ENCODE assay signal across 19 mouse cellular contexts in genomic region chr16:34089528-34090095, GRCm38 (mm10).
DNase-seq lines count a peak whose midpoint lies in the region; ATAC-seq lines count a peak whose summit lies in the region.
"Had no signal": no experiment of that assay in that cellular context is flagged by ENCODE, and none has a peak within 500 bp of the region (broad histone marks: within the 10 kb centered on the region; RNA-seq: fewer than 3 reads in every experiment).

No protein-coding gene starts in this region.

- H3K9me3 ChIP-seq in heart, embryonic 12.5 days (replicated peaks) = no peaks in the 10 kb centered on the region
- H3K9me3 ChIP-seq in midbrain, embryonic 15.5 days = no peaks in the 10 kb centered on the region
- no peaks in the 10 kb centered on the region for H3K9me3 ChIP-seq in midbrain, embryonic 13.5 days
- H3K9me3 ChIP-seq in hindbrain, embryonic 13.5 days = no peaks in the 10 kb centered on the region
- no peaks in the 10 kb centered on the region for H3K9me3 ChIP-seq in neural tube, embryonic 15.5 days (replicated peaks)
- H3K9me3 ChIP-seq: embryonic facial prominence, embryonic 13.5 days; limb, embryonic 15.5 days had no signal

- peaks cover 6% of the 10 kb centered on the region; the same call in 1 of the 2 replicates for H3K36me3 ChIP-seq in heart, embryonic 12.5 days
- H3K36me3 ChIP-seq in midbrain, embryonic 15.5 days (replicated peaks) = no peaks in the 10 kb centered on the region
- peaks cover 11% of the 10 kb centered on the region for H3K36me3 ChIP-seq in midbrain, embryonic 13.5 days
- H3K36me3 ChIP-seq in hindbrain, embryonic 13.5 days = 0 out of 2 replicates have a peak, but pooled peaks cover 2% of the 10 kb centered on the region
- no peaks in the 10 kb centered on the region for H3K36me3 ChIP-seq in neural tube, embryonic 15.5 days
- H3K36me3 ChIP-seq: embryonic facial prominence, embryonic 13.5 days; limb, embryonic 15.5 days had no signal

- 40% methylated on average over 8 of the region's 8 CpGs for WGBS in heart, embryonic 12.5 days
- 43% methylated on average over 8 of the region's 8 CpGs for WGBS in midbrain, embryonic 15.5 days
- WGBS in midbrain, embryonic 13.5 days = 44% methylated on average over 8 of the region's 8 CpGs
- 33% methylated on average over 8 of the region's 8 CpGs for WGBS in hindbrain, embryonic 13.5 days
- 34% methylated on average over 8 of the region's 8 CpGs for WGBS in neural tube, embryonic 15.5 days

- peaks cover 37% of the 10 kb centered on the region for H3K4me1 ChIP-seq in heart, embryonic 12.5 days (replicated peaks)
- peaks cover 19% of the 10 kb centered on the region for H3K4me1 ChIP-seq in midbrain, embryonic 15.5 days
- peaks cover 38% of the 10 kb centered on the region for H3K4me1 ChIP-seq in midbrain, embryonic 13.5 days (replicated peaks)
- H3K4me1 ChIP-seq in hindbrain, embryonic 13.5 days (replicated peaks) = peaks cover 43% of the 10 kb centered on the region
- peaks cover 31% of the 10 kb centered on the region for H3K4me1 ChIP-seq in neural tube, embryonic 15.5 days

- no peaks in the 10 kb centered on the region for H3K27me3 ChIP-seq in heart, embryonic 12.5 days (replicated peaks)
- H3K27me3 ChIP-seq in midbrain, embryonic 15.5 days (replicated peaks) = no peaks in the 10 kb centered on the region
- no peaks in the 10 kb centered on the region for H3K27me3 ChIP-seq in midbrain, embryonic 13.5 days
- H3K27me3 ChIP-seq in hindbrain, embryonic 13.5 days = no peaks in the 10 kb centered on the region
- H3K27me3 ChIP-seq in neural tube, embryonic 15.5 days (replicated peaks) = no peaks in the 10 kb centered on the region
- H3K27me3 ChIP-seq: embryonic facial prominence, embryonic 13.5 days had no signal

- peak overlapping the region; percentile 36; the same call in 1 of the 2 replicates for H3K27ac ChIP-seq in heart, embryonic 12.5 days (ENCODE audit: poor library complexity, severe bottlenecking)
- 0 out of 2 replicates have a peak overlapping the region, but pooled peaks have one; percentile 5 for H3K27ac ChIP-seq in midbrain, embryonic 15.5 days
- H3K27ac ChIP-seq in midbrain, embryonic 13.5 days = no peak overlapping the region; the same call in 1 of the 2 replicates
- peak overlapping the region; percentile 61 for H3K27ac ChIP-seq in hindbrain, embryonic 13.5 days
- H3K27ac ChIP-seq in neural tube, embryonic 15.5 days (replicated peaks) = 0 out of 2 replicates have a peak overlapping the region, but pooled peaks have one; percentile 37
- H3K27ac ChIP-seq: embryonic facial prominence, embryonic 13.5 days; limb, embryonic 15.5 days had no signal

- no peak for DNase-seq in heart, adult 8-10 months (ENCODE audit: low spot score)
- DNase-seq in testis, postnatal 14 days (ENCODE audit: low spot score) = no peak
- DNase-seq: adrenal gland, adult 2 months; B cell, adult 2 months; cerebellum, adult 9-11 months; heart, adult 18-20 months; kidney, adult 18-20 months; kidney, postnatal 10 days; lung, adult 2 months; thymus, postnatal 25 days had no signal

- no peak overlapping the region for H3K4me3 ChIP-seq in heart, embryonic 12.5 days
- H3K4me3 ChIP-seq in midbrain, embryonic 15.5 days = no peak overlapping the region
- no peak overlapping the region for H3K4me3 ChIP-seq in midbrain, embryonic 13.5 days (replicated peaks)
- H3K4me3 ChIP-seq in hindbrain, embryonic 13.5 days = no peak overlapping the region
- H3K4me3 ChIP-seq in neural tube, embryonic 15.5 days (replicated peaks) = no peak overlapping the region
- H3K4me3 ChIP-seq: embryonic facial prominence, embryonic 13.5 days; limb, embryonic 15.5 days had no signal

- H3K4me2 ChIP-seq in heart, embryonic 12.5 days = no peak overlapping the region
- no peak overlapping the region for H3K4me2 ChIP-seq in midbrain, embryonic 15.5 days
- H3K4me2 ChIP-seq in midbrain, embryonic 13.5 days (replicated peaks) = no peak overlapping the region
- H3K4me2 ChIP-seq in hindbrain, embryonic 13.5 days = no peak overlapping the region
- no peak overlapping the region for H3K4me2 ChIP-seq in neural tube, embryonic 15.5 days
- H3K4me2 ChIP-seq: embryonic facial prominence, embryonic 13.5 days; limb, embryonic 15.5 days had no signal

- ATAC-seq in heart, embryonic 12.5 days (ENCODE audit: insufficient number of reproducible peaks, low FRiP score) = no peak
- ATAC-seq in midbrain, embryonic 15.5 days (replicated peaks) = no peak
- ATAC-seq in midbrain, embryonic 13.5 days = no peak
- 0 out of 2 replicates have a peak, but pooled peaks have one; percentile 26 for ATAC-seq in hindbrain, embryonic 13.5 days (ENCODE audit: low FRiP score)
- ATAC-seq in neural tube, embryonic 15.5 days (ENCODE audit: low FRiP score) = peak; percentile 55
- no peak for ATAC-seq in cerebellum, adult (ENCODE audit: insufficient number of reproducible peaks, low FRiP score, low TSS enrichment)
- ATAC-seq: forebrain, embryonic 16.5 days had no signal

- H3K9ac ChIP-seq in heart, embryonic 12.5 days = no peak overlapping the region
- no peak overlapping the region for H3K9ac ChIP-seq in midbrain, embryonic 15.5 days
- no peak overlapping the region for H3K9ac ChIP-seq in midbrain, embryonic 13.5 days (replicated peaks)
- H3K9ac ChIP-seq in hindbrain, embryonic 13.5 days = no peak overlapping the region
- no peak overlapping the region for H3K9ac ChIP-seq in neural tube, embryonic 15.5 days (replicated peaks)
- H3K9ac ChIP-seq: embryonic facial prominence, embryonic 13.5 days; limb, embryonic 15.5 days had no signal

Comparison
In these comparisons a context has a peak if more than half of its experiments do, and no peak if none do; other contexts are left out.
1. ATAC-seq: peak in hindbrain, embryonic 13.5 days (single experiment) and neural tube, embryonic 15.5 days (single experiment); none in heart, embryonic 12.5 days (single experiment), midbrain, embryonic 15.5 days (single experiment), midbrain, embryonic 13.5 days (single experiment) and cerebellum, adult (single experiment).